Mouse (Mus musculus) ES-Bruce4 (cell line): ENCODE results near the gene Vmn1r183. TPM values are rescaled to one million over a fixed set of nuclear protein-coding genes. Genes with fewer than 3 reads are reported as not detected.
A peak's percentile ranks its signal among the peaks of the same experiment; 100 is the strongest.

Source experiments
- H3K27ac ChIP-seq: 2 replicates; pipeline ENCODE4 v1.5.1; 2012; ENCODE audit warnings: low read length, inconsistent platforms; ENCODE audit not compliant: insufficient read depth
- H3K27me3 ChIP-seq: 2 replicates; pipeline ENCODE4 v1.6.1; 2012; ENCODE audit warnings: mild to moderate bottlenecking, low read length, inconsistent platforms; ENCODE audit not compliant: control insufficient read depth, poor library complexity, insufficient read depth, severe bottlenecking
- H3K36me3 ChIP-seq: 2 replicates; pipeline ENCODE4 v1.6.1; 2012; ENCODE audit warnings: inconsistent platforms, mild to moderate bottlenecking, low read length, moderate library complexity; ENCODE audit not compliant: control insufficient read depth, poor library complexity, insufficient read depth, severe bottlenecking
- H3K4me1 ChIP-seq: one replicate; pipeline ENCODE4 v1.8.1; 2011; ENCODE audit warnings: low read length; ENCODE audit not compliant: control insufficient read depth, insufficient read depth
- H3K4me3 ChIP-seq: 2 replicates; pipeline ENCODE4 v1.5.1; 2011; ENCODE audit warnings: low read depth, mild to moderate bottlenecking, low read length
- H3K9ac ChIP-seq: 2 replicates; pipeline ENCODE4 v1.6.1; 2012; ENCODE audit warnings: low read depth, mild to moderate bottlenecking, inconsistent platforms; ENCODE audit not compliant: poor library complexity, severe bottlenecking
- H3K9me3 ChIP-seq: replicated peaks from 2 replicates; pipeline ENCODE4 v1.6.1; 2012; ENCODE audit warnings: mild to moderate bottlenecking, low read length, inconsistent platforms; ENCODE audit not compliant: control insufficient read depth, poor library complexity, insufficient read depth, severe bottlenecking
- CTCF ChIP-seq: IDR thresholded peaks from one replicate; pipeline ENCODE4 v1.8.1; 2011; ENCODE audit warnings: low read depth, low read length
- EP300 ChIP-seq: IDR thresholded peaks from 2 replicates; pipeline ENCODE4 v1.6.1; 2011; ENCODE audit warnings: low read depth, low read length; ENCODE audit not compliant: insufficient read depth
- POLR2A ChIP-seq: IDR thresholded peaks from one replicate; pipeline ENCODE4 v1.8.1; 2011; ENCODE audit warnings: low read length; ENCODE audit not compliant: insufficient read depth
- polyA plus RNA-seq: library from polyadenylated mRNA; stranded (reverse); fragments of >200 nt; gene quantifications from 2 replicates; pipeline ENCODE4 v1.2.4, GENCODE M21; 2011; ENCODE audit warnings: low read depth; ENCODE audit not compliant: missing spikeins, insufficient read depth, insufficient read length

Gene Vmn1r183
- polyA plus RNA-seq, 1 experiment: not detected

GRCm38 (mm10) chr7:24087485-24088125 is 34.6 kb downstream of the Vmn1r183 start:
- Histone ChIP-seq H3K4me1 (no peaks in the 10 kb centered on the region), H3K9ac (peak overlapping the region; percentile 88), H3K27ac (peak overlapping the region; percentile 59), H3K27me3 (no peaks in the 10 kb centered on the region), H3K9me3 (no peaks in the 10 kb centered on the region; the same call in none of the 2 replicates), H3K4me3 (peak overlapping the region; percentile 99), H3K36me3 (no peaks in the 10 kb centered on the region; the same call in 1 of the 2 replicates)
- TF ChIP-seq POLR2A (no peak), EP300 (no peak), CTCF (no peak)

GRCm38 (mm10) chr7:24104403-24104802 is 51.3 kb downstream of the Vmn1r183 start:
- Histone ChIP-seq H3K9ac (no peak overlapping the region), H3K9me3 (peaks cover 57% of the 10 kb centered on the region), H3K36me3 (peaks cover 70% of the 10 kb centered on the region), H3K27me3 (no peaks in the 10 kb centered on the region), H3K4me1 (no peaks in the 10 kb centered on the region), H3K4me3 (no peak overlapping the region), H3K27ac (no peak overlapping the region)
- TF ChIP-seq POLR2A (no peak), EP300 (no peak), CTCF (no peak)

- no peak overlapping the region for H3K9ac ChIP-seq
- H3K36me3 ChIP-seq: peaks cover 62% of the 10 kb centered on the region
- H3K4me3 ChIP-seq: no peak overlapping the region
- no peaks in the 10 kb centered on the region for H3K27me3 ChIP-seq
- no peak overlapping the region for H3K27ac ChIP-seq
- H3K9me3 ChIP-seq: peaks cover 57% of the 10 kb centered on the region
- no peaks in the 10 kb centered on the region for H3K4me1 ChIP-seq
- TF ChIP-seq POLR2A (no peak), EP300 (no peak), CTCF (no peak)
These were observed 52.2 kb downstream of the Vmn1r183 start for GRCm38 (mm10) chr7:24105144-24105703.

GRCm38 (mm10) chr7:24110839-24111238 is 57.8 kb downstream of the Vmn1r183 start:
- peaks cover 16% of the 10 kb centered on the region for H3K9me3 ChIP-seq
- no peaks in the 10 kb centered on the region for H3K27me3 ChIP-seq
- H3K9ac ChIP-seq: no peak overlapping the region
- H3K4me1 ChIP-seq: no peaks in the 10 kb centered on the region
- no peak overlapping the region for H3K4me3 ChIP-seq
- H3K27ac ChIP-seq: no peak overlapping the region
- H3K36me3 ChIP-seq: peaks cover 11% of the 10 kb centered on the region
- TF ChIP-seq POLR2A (no peak), CTCF (no peak), EP300 (no peak)

GRCm38 (mm10) chr7:24111772-24112155 is 58.7 kb downstream of the Vmn1r183 start:
- Histone ChIP-seq H3K9ac (peak overlapping the region; percentile 49), H3K36me3 (peaks cover 3% of the 10 kb centered on the region; the same call in 1 of the 2 replicates), H3K27me3 (no peaks in the 10 kb centered on the region), H3K4me3 (peak overlapping the region; percentile 99), H3K27ac (no peak overlapping the region), H3K4me1 (no peaks in the 10 kb centered on the region), H3K9me3 (peaks cover 7% of the 10 kb centered on the region)
- TF ChIP-seq POLR2A (no peak), EP300 (no peak), CTCF (no peak)

- Histone ChIP-seq H3K4me3 (peak within 1 kb of the TSS; percentile 99), H3K36me3 (no peaks in the 10 kb centered on the region), H3K9ac (peak within 1 kb of the TSS; percentile 49), H3K27me3 (no peaks in the 10 kb centered on the region), H3K9me3 (peaks cover 1% of the 10 kb centered on the region; the same call in 1 of the 2 replicates), H3K4me1 (no peaks in the 10 kb centered on the region), H3K27ac (no peak within 1 kb of the TSS)
- TF ChIP-seq POLR2A: no peak
- no peak for TF ChIP-seq EP300
- TF ChIP-seq CTCF: no peak
These were observed 59.3 kb downstream of the Vmn1r183 start, which contains the start of gene Zfp112 for GRCm38 (mm10) chr7:24112156-24112856. Gene Zfp112 (plus strand): TSS chr7:24112314.
